Mouse (Mus musculus): Measurements from ENCODE around the gene Adipoq.
"Not testable (repeated sequence)": the region's sequence is repeated elsewhere in the genome, so short reads cannot be mapped to it uniquely, and the experiment has no call there.

The Adipoq gene

GRCm38 (mm10) chr16:23146280-23146679 is at the start of gene Adipoq:
TSS of gene Adipoq (plus strand) at chr16:23146536.
- DNase-seq (ENCODE audit: low spot score in 2 of 2), result no peak

GRCm38 (mm10) chr16:23096886-23097285 is 49.5 kb upstream of the Adipoq start:
- not testable (repeated sequence) for DNase-seq (ENCODE audit: low spot score in 2 of 2)

DNA sequence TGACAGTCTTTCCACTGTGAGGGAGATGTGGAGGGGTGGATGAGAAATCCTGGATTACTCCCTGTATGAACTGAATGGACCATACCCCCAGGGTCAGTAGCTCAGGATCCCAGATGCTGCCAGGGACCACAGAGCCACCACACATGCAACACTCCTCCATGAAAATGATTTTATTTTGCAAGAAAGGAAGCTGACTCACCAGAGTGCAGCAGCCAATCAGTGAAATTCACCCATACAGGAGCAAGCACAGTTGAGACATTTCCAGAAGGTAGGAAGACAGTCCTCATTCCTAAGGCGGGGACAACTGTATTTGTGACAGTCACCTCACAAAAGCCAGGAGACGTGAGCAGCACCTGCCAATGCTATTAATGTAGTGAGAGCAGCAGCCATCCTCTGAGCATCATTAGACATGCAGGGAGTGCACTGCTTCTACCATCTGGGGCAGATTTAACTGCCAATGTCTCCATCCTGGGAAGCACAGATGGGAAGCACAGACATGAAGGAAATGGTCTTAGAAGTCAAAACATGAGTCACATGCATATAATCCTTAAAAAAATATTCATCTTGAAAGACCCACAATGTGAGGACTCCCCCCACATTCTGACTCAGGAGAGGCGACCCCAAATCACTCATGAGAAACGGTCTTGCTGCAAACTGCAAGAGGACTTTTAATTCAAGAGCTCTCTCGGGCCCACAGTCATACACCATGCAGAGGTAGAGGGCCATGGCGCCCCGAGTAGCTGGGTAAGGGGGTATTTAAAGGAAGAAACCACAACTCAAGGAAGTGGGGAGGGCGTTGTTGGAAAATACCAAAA is 48.8 kb upstream of the Adipoq start:
- DNase-seq (ENCODE audit: low spot score in 2 of 2), result not testable (repeated sequence)

GRCm38 (mm10) chr16:23098105-23098452 is 48.3 kb upstream of the Adipoq start:
- DNase-seq (ENCODE audit: low spot score in 2 of 2), result not testable (repeated sequence)

DNA sequence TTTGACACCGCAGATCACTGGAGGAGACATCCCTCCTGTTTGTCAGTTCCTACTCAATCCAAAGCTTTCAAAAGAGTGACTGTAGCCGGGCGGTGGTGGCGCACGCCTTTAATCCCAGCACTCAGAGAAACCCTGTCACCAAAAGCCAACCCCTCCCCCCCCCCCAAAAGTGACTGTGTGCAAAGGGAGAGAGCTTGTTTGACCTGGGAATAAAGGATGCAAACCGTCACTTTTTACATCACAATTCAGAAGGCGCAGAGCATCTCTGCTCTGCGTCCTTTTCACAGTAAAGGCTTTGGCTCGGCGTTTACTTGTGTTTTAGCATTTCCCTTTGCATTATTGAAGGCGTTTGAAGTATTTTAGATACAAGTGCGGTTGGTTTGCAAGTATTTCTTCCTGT is 46.7 kb upstream of the Adipoq start:
- DNase-seq (ENCODE audit: low spot score in 2 of 2), result no peak

DNA sequence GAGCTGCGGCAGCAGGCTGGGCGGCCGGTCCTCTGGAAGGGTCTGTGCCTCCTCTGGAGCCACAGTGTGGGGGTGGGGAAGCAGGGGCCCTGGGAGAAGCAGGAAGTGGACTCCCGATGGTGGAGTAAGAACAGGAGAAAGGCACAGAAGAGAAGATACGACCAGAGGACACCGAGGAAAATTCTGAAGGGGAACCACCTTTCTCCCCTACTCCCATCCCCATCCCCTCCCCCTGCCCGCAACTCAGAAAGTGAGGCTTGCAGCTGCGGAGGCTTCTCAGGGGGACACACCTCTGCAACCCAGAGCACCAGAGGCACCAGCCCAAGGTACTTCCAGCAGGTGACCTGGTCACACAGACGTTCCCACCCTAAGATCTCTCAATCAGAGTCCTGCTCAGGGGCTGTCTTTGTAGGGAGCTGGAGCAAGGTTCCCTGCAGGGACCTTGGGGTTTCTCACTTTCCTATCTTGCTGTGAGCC is 46.2 kb upstream of the Adipoq start:
- DNase-seq (ENCODE audit: low spot score in 2 of 2), result no peak

DNA sequence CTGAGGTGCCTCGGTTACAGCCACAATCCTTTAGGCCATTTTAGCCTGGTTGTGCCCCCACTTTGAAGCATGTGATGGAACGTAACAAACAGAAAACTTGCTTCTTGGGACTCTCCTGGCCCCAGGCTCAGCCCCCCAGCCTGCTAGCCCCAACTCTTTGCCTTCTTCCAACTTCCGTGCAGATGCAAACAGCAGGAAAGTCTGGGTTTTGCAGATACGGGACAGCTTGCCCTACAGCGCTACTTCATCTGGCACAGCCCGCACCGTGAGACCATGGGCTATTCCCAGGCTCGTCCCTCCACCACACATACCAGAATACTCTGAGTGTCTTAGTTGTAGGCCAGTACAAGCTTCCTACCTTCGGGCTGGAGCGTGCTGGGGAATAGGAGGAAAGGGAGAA is 45.7 kb upstream of the Adipoq start:
- no peak for DNase-seq (ENCODE audit: low spot score in 2 of 2)

GRCm38 (mm10) chr16:23102340-23103037 is 43.8 kb upstream of the Adipoq start:
- no peak for DNase-seq (ENCODE audit: low spot score in 2 of 2)

DNA sequence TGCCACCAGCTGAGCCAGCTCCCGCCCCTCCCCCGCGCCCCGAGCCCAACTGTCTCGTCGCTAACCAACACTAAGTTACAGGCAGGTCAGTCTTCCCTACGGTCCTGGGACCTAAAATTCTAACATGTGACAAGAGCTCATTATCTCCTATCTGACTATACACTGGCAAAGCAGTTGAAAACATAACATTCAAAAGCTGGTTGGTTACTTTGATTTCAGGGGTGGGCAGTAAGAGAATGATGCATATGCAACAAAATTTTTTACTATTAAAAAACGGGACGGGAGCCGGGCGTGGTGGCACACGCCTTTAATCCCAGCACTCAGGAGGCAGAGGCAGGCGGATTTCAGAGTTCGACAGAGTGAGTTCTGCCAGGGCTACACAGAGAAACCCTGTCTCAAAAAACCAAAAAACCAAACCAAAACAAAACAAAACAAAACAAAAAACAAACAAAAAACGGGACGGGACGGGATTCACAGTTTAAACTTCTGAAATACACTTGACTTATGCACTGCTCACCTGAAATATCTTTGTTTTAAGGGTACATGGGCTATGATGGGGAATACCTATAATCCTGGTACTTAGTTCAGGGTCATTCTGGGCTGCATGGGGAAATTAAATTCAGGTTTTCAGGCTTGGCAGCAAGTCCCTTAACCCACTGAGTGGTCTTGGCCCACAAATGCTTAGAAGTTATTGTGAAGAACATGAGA is 43.1 kb upstream of the Adipoq start:
- no peak for DNase-seq (ENCODE audit: low spot score in 2 of 2)

GRCm38 (mm10) chr16:23103841-23104240 is 42.5 kb upstream of the Adipoq start:
- no peak for DNase-seq (ENCODE audit: low spot score in 2 of 2)

- DNase-seq (ENCODE audit: low spot score in 2 of 2), result no peak
Observed at GRCm38 (mm10) chr16:23106121-23106520, 40.2 kb upstream of the Adipoq start.

GRCm38 (mm10) chr16:23107231-23107942 is 38.9 kb upstream of the Adipoq start, which contains the start of gene Eif4a2:
TSS of gene Eif4a2 (plus strand) at chr16:23107444.
- DNase-seq (ENCODE audit: low spot score in 2 of 2), result peak; percentile 85 to 91

- peak; percentile 64 to 80 for DNase-seq (ENCODE audit: low spot score in 2 of 2)
Observed at GRCm38 (mm10) chr16:23107946-23108759, 38.2 kb upstream of the Adipoq start.

DNA sequence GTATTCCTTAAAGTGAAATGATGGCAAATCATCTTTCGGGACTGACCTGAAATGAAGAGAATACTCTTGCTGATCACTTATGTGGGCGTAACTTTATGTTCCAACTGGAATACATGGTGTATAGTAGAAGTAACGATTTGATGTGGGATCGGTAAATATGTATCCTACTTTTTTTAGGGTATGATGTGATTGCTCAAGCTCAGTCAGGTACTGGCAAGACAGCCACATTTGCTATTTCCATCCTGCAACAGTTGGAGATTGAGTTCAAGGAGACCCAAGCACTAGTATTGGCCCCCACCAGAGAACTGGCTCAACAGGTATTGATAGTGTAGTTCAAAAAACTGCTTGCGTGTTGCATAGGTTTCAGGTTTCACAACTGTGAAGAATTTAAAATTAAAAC is 37.4 kb upstream of the Adipoq start:
- DNase-seq (ENCODE audit: low spot score in 2 of 2), result no peak

DNA sequence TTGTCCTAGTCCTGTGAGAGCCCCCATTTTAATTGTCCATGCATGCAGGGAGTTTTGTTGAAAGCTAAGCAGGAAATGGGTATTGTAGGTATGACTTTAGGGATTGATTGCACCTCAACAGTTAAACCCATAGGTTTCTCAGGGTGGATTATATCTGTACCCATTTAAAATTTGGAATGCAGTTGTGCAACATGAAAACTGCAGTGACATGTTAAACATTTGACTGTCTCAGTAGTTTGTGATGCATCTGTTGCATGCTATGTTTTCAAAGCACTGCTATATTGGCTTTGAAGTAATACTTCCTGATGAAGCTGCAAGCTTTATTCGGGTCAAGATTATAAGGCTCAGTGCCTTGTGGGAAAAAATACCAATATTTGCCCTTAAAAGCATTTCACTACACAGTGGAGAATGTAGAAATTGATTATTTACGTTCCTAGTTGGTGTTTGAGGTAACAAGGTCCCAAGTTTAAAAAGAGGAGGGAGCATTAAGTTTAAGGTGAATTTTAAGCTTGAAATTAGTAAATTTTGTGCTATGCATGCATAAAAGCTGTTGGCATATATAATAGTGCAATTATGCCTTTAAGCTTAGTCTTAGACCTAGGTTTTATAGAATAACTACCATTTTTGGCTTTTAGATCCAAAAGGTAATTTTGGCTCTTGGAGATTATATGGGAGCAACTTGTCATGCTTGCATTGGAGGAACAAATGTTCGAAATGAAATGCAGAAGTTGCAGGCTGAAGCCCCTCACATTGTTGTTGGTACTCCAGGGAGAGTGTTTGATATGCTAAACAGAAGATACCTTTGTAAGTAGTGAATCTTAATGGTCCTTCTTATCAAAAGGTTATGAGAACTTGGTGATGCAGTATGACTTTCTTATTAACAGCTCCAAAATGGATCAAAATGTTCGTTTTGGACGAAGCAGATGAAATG is 36.7 kb upstream of the Adipoq start:
- DNase-seq (ENCODE audit: low spot score in 2 of 2), result no peak

GRCm38 (mm10) chr16:23112348-23112747 is 34.0 kb upstream of the Adipoq start:
- DNase-seq (ENCODE audit: low spot score in 2 of 2), result no peak

- DNase-seq (ENCODE audit: low spot score in 2 of 2), result no peak
Observed at GRCm38 (mm10) chr16:23112861-23113435, 33.4 kb upstream of the Adipoq start.

DNA sequence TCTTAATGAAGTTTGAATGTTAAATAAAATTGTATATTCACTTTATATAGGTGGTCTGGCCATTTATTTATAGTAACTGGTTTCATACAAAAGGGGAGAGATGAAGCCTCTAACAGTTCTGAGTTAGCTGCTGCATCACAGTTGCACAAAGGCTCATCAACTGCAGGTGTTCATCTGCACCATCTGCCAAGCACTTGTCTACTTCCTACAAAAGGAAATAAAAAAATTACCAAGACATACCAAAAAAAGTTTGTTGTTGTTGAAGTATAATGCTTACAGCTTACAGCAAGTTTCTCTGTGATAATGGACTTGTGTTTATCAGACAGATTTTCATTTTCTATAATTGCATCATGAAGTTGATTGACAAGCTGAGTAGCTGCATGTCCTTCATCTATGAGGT is 32.4 kb upstream of the Adipoq start:
- no peak for DNase-seq (ENCODE audit: low spot score in 2 of 2)

Measured in spleen, postnatal 14 days (tissue).